Mouse (Mus musculus) ES-E14 (cell line): Measurements from ENCODE around the gene Alg14.

Experiments
- CHD2 ChIP-seq: IDR thresholded peaks from 2 replicates; pipeline ENCODE4 v1.6.1; 2014; ENCODE audit warnings: mild to moderate bottlenecking, low read depth, low read length, inconsistent platforms
- HCFC1 ChIP-seq: IDR thresholded peaks from 2 replicates; pipeline ENCODE4 v1.6.1; 2012; ENCODE audit warnings: low read length, inconsistent platforms, borderline replicate concordance; ENCODE audit not compliant: insufficient read depth
- MAFK ChIP-seq: IDR thresholded peaks from 2 replicates; pipeline ENCODE4 v1.6.1; 2014; ENCODE audit warnings: mild to moderate bottlenecking, low read depth, low read length, inconsistent platforms; ENCODE audit not compliant: insufficient read depth
- ZC3H11A ChIP-seq: IDR thresholded peaks from 2 replicates; pipeline ENCODE4 v1.6.1; 2012; ENCODE audit warnings: low read depth, mild to moderate bottlenecking, inconsistent platforms, low read length, borderline replicate concordance
- ZNF384 ChIP-seq: IDR thresholded peaks from 2 replicates; pipeline ENCODE4 v1.6.1; 2012; ENCODE audit warnings: low read depth, low read length, inconsistent platforms

- TF ChIP-seq CHD2 (no peak), HCFC1 (no peak), ZNF384 (no peak), ZC3H11A (no peak), MAFK (no peak)
Observed at GRCm38 (mm10) chr3:121362002-121362401, 70.4 kb downstream of the Alg14 start.
